Mouse (Mus musculus) urinary bladder, postnatal 4 days (tissue): ENCODE measurements around the gene Relch.

ENCODE experiments used
- DNase-seq, 2 experiments: peaks; one replicate each; pipeline ENCODE4 v3.0.0; 2021 to 2022; ENCODE audit warnings: low spot score in 2 of 2

The Relch gene

DNA sequence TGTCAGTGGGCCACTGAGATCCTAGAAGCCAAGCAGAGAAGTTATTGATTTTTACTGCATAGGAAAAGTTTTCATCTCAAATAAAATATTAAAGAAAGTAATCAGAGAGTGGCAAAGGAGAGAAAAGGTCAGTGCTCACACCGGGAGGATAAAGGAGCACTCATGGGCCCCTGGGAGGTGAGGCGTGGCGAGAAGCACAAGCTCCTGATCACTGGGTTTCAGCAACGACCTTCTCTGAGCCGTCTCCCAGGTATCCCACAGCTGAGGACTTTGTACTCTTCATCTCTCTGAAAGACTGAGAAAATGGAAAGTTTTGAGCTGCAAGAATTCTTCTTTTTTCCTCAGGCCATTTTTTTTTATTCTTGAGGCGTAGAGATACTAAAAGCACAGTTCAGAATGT is 131.0 kb downstream of the Relch start:
- DNase-seq, result no peak

DNA sequence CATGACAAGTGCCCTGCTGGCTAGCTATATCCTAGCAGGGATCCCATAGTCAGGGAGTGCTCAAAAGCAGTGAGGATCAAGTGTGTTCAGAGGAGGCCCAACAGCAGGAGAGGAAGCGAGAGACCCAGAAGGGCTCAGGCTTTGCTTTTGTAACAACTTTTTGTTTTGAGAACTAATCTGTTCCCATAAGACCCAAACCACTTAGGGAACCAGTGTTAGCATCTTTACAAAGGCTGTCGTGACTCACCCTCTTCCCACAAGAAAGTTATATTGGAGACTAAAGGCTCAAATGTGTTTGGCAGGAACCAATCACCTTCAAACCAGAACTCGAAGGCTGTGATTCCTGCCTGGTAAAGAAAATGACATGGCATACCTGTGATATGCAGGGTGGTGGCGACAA is 132.0 kb downstream of the Relch start:
- DNase-seq, result no peak

DNA sequence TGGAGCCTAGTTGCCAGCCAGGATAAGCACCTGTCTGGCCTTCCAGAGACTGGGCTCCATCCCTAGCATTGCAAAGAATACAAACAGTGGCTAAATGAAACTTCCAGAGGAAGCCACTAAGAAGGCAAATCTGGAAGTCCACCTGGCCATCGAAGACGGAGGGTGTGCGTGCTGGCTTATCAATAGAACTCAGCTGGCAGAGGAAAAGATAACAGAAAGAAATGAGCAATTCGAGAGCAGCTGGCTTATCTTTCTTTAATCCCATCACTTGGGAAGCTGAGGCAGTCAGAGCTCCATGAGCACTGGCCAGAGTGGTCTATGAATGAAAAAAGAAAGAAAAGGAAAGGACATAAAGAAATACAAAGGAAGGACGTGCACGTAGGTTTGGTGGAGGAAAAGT is 136.9 kb downstream of the Relch start:
- no peak for DNase-seq

DNA sequence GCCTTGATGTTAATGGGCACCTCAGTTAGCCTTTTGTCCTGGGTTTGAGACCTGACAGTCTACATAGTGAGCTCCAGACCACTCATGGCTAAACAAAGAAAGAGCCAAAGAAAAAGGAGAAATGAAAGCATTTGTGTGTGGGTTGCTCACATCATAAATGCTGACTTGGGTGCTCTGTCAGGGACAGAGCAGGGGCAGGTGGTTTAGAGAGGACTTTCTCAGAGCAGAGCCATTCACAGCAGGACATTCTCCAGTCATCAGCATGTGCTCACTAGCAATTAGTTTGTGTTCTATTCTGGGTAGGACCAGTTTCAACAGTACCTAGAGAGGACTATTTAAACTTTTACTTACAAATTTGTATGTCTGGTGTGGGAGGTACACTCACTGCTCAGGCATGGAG is 137.6 kb downstream of the Relch start:
- no peak for DNase-seq

DNA sequence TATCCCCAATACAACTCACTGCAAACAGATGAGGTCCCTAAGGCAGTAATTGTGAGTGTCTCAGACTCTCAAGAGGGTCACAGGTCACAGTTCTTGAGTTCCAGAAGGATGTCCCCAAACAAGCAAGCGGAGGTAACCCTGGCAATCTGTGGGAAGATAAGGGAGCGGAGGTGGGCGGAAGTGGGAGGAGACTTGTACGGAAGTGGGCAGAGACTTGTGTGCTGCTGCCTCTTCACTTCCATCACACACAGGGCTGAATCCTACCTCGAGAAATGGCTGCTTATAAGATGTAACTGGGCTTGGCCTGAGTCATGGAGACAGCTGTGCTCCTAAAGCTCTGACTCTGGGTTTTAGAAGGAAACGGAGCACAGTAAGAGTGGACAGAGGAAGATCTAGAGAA is 139.3 kb downstream of the Relch start:
- no peak for DNase-seq

DNA sequence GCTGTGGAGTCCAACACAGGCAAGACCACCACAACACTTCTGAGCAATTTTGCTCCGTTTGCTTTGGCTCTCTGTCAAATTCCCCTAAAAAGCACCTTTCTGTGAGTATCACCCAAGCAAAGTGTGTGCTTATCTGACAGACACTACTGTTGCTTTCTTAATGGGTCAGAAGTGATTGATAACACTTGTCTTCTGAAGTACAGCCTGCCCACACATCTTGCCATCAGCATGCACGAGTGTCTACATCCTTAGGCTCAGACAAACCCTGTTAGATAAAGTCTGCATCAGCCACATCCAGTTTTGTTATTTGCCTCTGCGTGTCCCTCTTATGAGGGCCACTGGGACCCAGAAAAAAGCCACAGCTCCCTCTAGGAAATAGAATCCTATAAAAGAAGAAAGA is 140.6 kb downstream of the Relch start:
- no peak for DNase-seq
